Mouse (Mus musculus): ENCODE data around the gene Dnajb6. TPM values are rescaled to one million over a fixed set of nuclear protein-coding genes. Genes with fewer than 3 reads are reported as not detected.

Gene Dnajb6
- polyA plus RNA-seq (2015; fragmentation: Illumina TruSeq; extraction: RNeasy Lipid Tissue Mini Kit (QIAGEN cat#74804); ENCODE audit: insufficient read depth, low replicate concordance) = 167 TPM

DNA sequence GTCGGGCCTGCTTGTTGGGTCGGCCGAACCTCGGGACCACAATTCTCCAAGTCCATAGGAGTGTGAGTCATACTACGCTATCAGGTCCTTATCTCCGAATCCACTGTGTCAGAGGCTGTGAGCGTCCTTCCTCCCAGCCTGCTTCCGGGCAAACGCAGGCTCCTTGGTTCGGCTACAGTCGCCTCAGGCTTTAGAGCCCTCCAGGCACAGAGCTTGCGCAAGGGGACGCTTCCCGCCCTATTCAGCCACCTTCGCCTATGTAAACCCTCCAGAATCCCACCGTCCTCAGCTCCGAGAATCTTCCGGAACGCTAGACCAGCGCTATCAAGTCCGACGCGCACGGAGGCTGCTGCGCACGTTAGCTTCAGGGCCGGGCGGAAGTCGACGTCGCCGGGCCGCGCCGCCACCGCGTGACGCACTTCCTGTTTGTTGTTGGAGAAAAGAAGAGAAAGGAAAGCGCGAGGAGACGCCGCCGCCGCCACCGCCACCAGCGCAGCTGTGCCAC lies at the start of gene Dnajb6, which contains the start of gene Gm5129:
Gene Dnajb6, plus strand, starts transcription at position 132 of the 505 bp plus-strand sequence.
Gene Gm5129, minus strand, starts transcription at position 380 of the 505 bp plus-strand sequence.

Other genes with a start within 250 kb of the Dnajb6 start
- 25.8 TPM for gene Ube3c, start 166.4 kb upstream of the Dnajb6 start, polyA plus RNA-seq (2015; fragmentation: Illumina TruSeq; extraction: RNeasy Lipid Tissue Mini Kit (QIAGEN cat#74804); ENCODE audit: insufficient read depth, low replicate concordance)
- gene Gm5129, start 248 bp downstream of the Dnajb6 start, polyA plus RNA-seq (2015; fragmentation: Illumina TruSeq; extraction: RNeasy Lipid Tissue Mini Kit (QIAGEN cat#74804); ENCODE audit: insufficient read depth, low replicate concordance) = not detected